Mouse (Mus musculus) thymus, adult 2 months (tissue): Measurements from ENCODE around the gene Cog1.

Source experiments
- CTCF ChIP-seq: fragments of 200-500 bp; IDR thresholded peaks from 2 replicates; pipeline ENCODE4 v1.5.1; 2012; ENCODE audit warnings: mild to moderate bottlenecking, control low read depth, low read length, moderate library complexity, borderline replicate concordance; ENCODE audit not compliant: control insufficient read depth, poor library complexity, insufficient read depth; ENCODE audit errors: extremely low read depth
- POLR2A ChIP-seq: fragments of 200-500 bp; IDR thresholded peaks from 2 replicates; pipeline ENCODE4 v1.6.1; 2012; ENCODE audit warnings: mild to moderate bottlenecking, low read length, control low read depth, moderate library complexity; ENCODE audit not compliant: control insufficient read depth, poor library complexity, insufficient read depth; ENCODE audit errors: extremely low read depth

- TF ChIP-seq POLR2A = no peak
- TF ChIP-seq CTCF = no peak
Observed at GRCm38 (mm10) chr11:113627785-113628184, 21.2 kb upstream of the Cog1 start.
